Mouse (Mus musculus): ENCODE results near the gene Zkscan14. TPM values are rescaled to one million over a fixed set of nuclear protein-coding genes. Genes with fewer than 3 reads are reported as not detected.

Gene Zkscan14
- total RNA-seq, 2 experiments from 2014 or later, result 10.6 to 39.4 TPM

Other genes with a start within 250 kb of the Zkscan14 start
- 1.5 TPM in 2 replicates for gene Smurf1, start 236.0 kb downstream of the Zkscan14 start, total RNA-seq (2015; ENCODE audit: low replicate concordance)
- gene Smurf1, start 236.0 kb downstream of the Zkscan14 start, total RNA-seq (2017; ENCODE audit: low replicate concordance), result 1.1 and 2.1 TPM in 2 replicates
- not detected in 2 replicates for gene Gm4871, start 169.1 kb downstream of the Zkscan14 start, total RNA-seq (2015; ENCODE audit: low replicate concordance)
- gene Gm4871, start 169.1 kb downstream of the Zkscan14 start, total RNA-seq (2017; ENCODE audit: low replicate concordance), result not detected in 2 replicates
- not detected in 2 replicates for gene 1700018F24Rik, start 158.9 kb downstream of the Zkscan14 start, total RNA-seq (2015; ENCODE audit: low replicate concordance)
- gene 1700018F24Rik, start 158.9 kb downstream of the Zkscan14 start, total RNA-seq (2017; ENCODE audit: low replicate concordance), result not detected in 2 replicates
- 25.2 and 41.4 TPM in 2 replicates for gene Arpc1a, start 118.0 kb downstream of the Zkscan14 start, total RNA-seq (2015; ENCODE audit: low replicate concordance)
- 13.6 and 27.2 TPM in 2 replicates for gene Arpc1a, start 118.0 kb downstream of the Zkscan14 start, total RNA-seq (2017; ENCODE audit: low replicate concordance)
- not detected in 2 replicates for gene Kpna7, start 117.8 kb downstream of the Zkscan14 start, total RNA-seq (2015; ENCODE audit: low replicate concordance)
- gene Kpna7, start 117.8 kb downstream of the Zkscan14 start, total RNA-seq (2017; ENCODE audit: low replicate concordance), result not detected in 2 replicates
- 60.5 and 70.8 TPM in 2 replicates for gene Arpc1b, start 87.7 kb downstream of the Zkscan14 start, total RNA-seq (2015; ENCODE audit: low replicate concordance)
- 46.7 and 74.1 TPM in 2 replicates for gene Arpc1b, start 87.7 kb downstream of the Zkscan14 start, total RNA-seq (2017; ENCODE audit: low replicate concordance)
- 12.3 and 14.2 TPM in 2 replicates for gene Pdap1, start 61.6 kb downstream of the Zkscan14 start, total RNA-seq (2015; ENCODE audit: low replicate concordance)
- gene Pdap1, start 61.6 kb downstream of the Zkscan14 start, total RNA-seq (2017; ENCODE audit: low replicate concordance), result 23.2 and 50.9 TPM in 2 replicates
- gene Bud31, start 61.5 kb downstream of the Zkscan14 start, total RNA-seq (2015; ENCODE audit: low replicate concordance), result 113 and 149 TPM in 2 replicates
- 170 and 223 TPM in 2 replicates for gene Bud31, start 61.5 kb downstream of the Zkscan14 start, total RNA-seq (2017; ENCODE audit: low replicate concordance)
- gene Ptcd1, start 34.8 kb downstream of the Zkscan14 start, total RNA-seq (2015; ENCODE audit: low replicate concordance), result 2.7 and 4.8 TPM in 2 replicates
- 6.8 and 10.1 TPM in 2 replicates for gene Ptcd1, start 34.8 kb downstream of the Zkscan14 start, total RNA-seq (2017; ENCODE audit: low replicate concordance)
- 8.1 and 11.1 TPM in 2 replicates for gene Cpsf4, start 34.7 kb downstream of the Zkscan14 start, total RNA-seq (2015; ENCODE audit: low replicate concordance)
- gene Cpsf4, start 34.7 kb downstream of the Zkscan14 start, total RNA-seq (2017; ENCODE audit: low replicate concordance), result 15.1 and 17.0 TPM in 2 replicates
- 78.0 and 168 TPM in 2 replicates for gene Atp5j2, start 9.8 kb downstream of the Zkscan14 start, total RNA-seq (2015; ENCODE audit: low replicate concordance)
- gene Atp5j2, start 9.8 kb downstream of the Zkscan14 start, total RNA-seq (2017; ENCODE audit: low replicate concordance), result 43.4 and 55.3 TPM in 2 replicates
- 4.4 TPM in 1 of 2 replicates, not detected in the other for gene Zkscan5, start 2.7 kb upstream of the Zkscan14 start, total RNA-seq (2015; ENCODE audit: low replicate concordance)
- 3.9 and 8.9 TPM in 2 replicates for gene Zkscan5, start 2.7 kb upstream of the Zkscan14 start, total RNA-seq (2017; ENCODE audit: low replicate concordance)
- 24.8 and 33.9 TPM in 2 replicates for gene Zfp655, start 29.8 kb upstream of the Zkscan14 start, total RNA-seq (2015; ENCODE audit: low replicate concordance)
- gene Zfp655, start 29.8 kb upstream of the Zkscan14 start, total RNA-seq (2017; ENCODE audit: low replicate concordance), result 36.8 and 44.6 TPM in 2 replicates
- 0.63 and 1.7 TPM in 2 replicates for gene Zscan25, start 78.6 kb upstream of the Zkscan14 start, total RNA-seq (2015; ENCODE audit: low replicate concordance)
- 2.4 TPM in 1 of 2 replicates, not detected in the other for gene Zscan25, start 78.6 kb upstream of the Zkscan14 start, total RNA-seq (2017; ENCODE audit: low replicate concordance)
- gene Cyp3a57, start 143.4 kb upstream of the Zkscan14 start, total RNA-seq (2015; ENCODE audit: low replicate concordance), result not detected in 2 replicates
- not detected in 2 replicates for gene Cyp3a57, start 143.4 kb upstream of the Zkscan14 start, total RNA-seq (2017; ENCODE audit: low replicate concordance)

Data from erythroblast, adult 5-6 weeks (primary cell).